Mouse (Mus musculus) liver, adult 10 weeks (tissue): ENCODE data around the gene Slc3a2. TPM values are rescaled to one million over a fixed set of nuclear protein-coding genes. Genes with fewer than 3 reads are reported as not detected.

Experiments used
- polyA plus RNA-seq: library from polyadenylated mRNA; stranded (reverse); fragments of 350-450 nt; fragmentation: Illumina TruSeq; extraction: RNeasy Lipid Tissue Mini Kit (QIAGEN cat#74804); gene quantifications from one replicate; pipeline ENCODE4 v1.2.3, GENCODE M21; 2014; ENCODE audit warnings: low read depth, low replicate concordance

Slc3a2 gene
- 49.2 TPM for polyA plus RNA-seq

GRCm38 (mm10) chr19:8722907-8723573, at the start of gene Slc3a2:
Gene Slc3a2, minus strand, starts transcription at chr19:8723369.

GRCm38 (mm10) chr19:8770567-8771270, 47.5 kb upstream of the Slc3a2 start, which contains the start of gene Tmem223:
Gene Tmem223, plus strand, starts transcription at chr19:8770996.

GRCm38 (mm10) chr19:8756635-8757387, 33.6 kb upstream of the Slc3a2 start, which contains the start of gene Nxf1:
Gene Nxf1, plus strand, starts transcription at chr19:8757073.

GRCm38 (mm10) chr19:8741243-8741869, 18.2 kb upstream of the Slc3a2 start, which contains the start of gene Stx5a:
Gene Stx5a, plus strand, starts transcription at chr19:8741413.

GRCm38 (mm10) chr19:8740603-8741002, 17.4 kb upstream of the Slc3a2 start, which contains the start of gene 1700092M07Rik:
Gene 1700092M07Rik, plus strand, starts transcription at chr19:8740718.

GRCm38 (mm10) chr19:8735389-8736159, 12.4 kb upstream of the Slc3a2 start, which contains the start of gene Wdr74:
Gene Wdr74, plus strand, starts transcription at chr19:8735827.

GRCm38 (mm10) chr19:8663360-8663839, 59.8 kb downstream of the Slc3a2 start, which contains the start of gene Chrm1:
Gene Chrm1, plus strand, starts transcription at chr19:8663789.

Other genes starting within 250 kb of the Slc3a2 start
- not detected for gene Slc22a8, start 132.1 kb downstream of the Slc3a2 start, polyA plus RNA-seq
- gene Slc22a6, start 105.3 kb downstream of the Slc3a2 start, polyA plus RNA-seq, result not detected
- gene Chrm1, start 59.6 kb downstream of the Slc3a2 start, polyA plus RNA-seq, result 0.08 TPM
- 8.7 TPM for gene Wdr74, start 12.5 kb upstream of the Slc3a2 start, polyA plus RNA-seq
- not detected for gene 1700092M07Rik, start 17.3 kb upstream of the Slc3a2 start, polyA plus RNA-seq
- gene Stx5a, start 18.0 kb upstream of the Slc3a2 start, polyA plus RNA-seq, result 45.2 TPM
- 39.4 TPM for gene Nxf1, start 33.7 kb upstream of the Slc3a2 start, polyA plus RNA-seq
- gene Tmem223, start 47.6 kb upstream of the Slc3a2 start, polyA plus RNA-seq, result 19.2 TPM
- gene Tmem179b, start 51.1 kb upstream of the Slc3a2 start, polyA plus RNA-seq, result 30.8 TPM
- gene Taf6l, start 63.0 kb upstream of the Slc3a2 start, polyA plus RNA-seq, result not detected
- 19.2 TPM for gene Polr2g, start 75.2 kb upstream of the Slc3a2 start, polyA plus RNA-seq
- not detected for gene Zbtb3, start 79.2 kb upstream of the Slc3a2 start, polyA plus RNA-seq
- gene Ttc9c, start 96.0 kb upstream of the Slc3a2 start, polyA plus RNA-seq, result 27.0 TPM
- gene Hnrnpul2, start 96.6 kb upstream of the Slc3a2 start, polyA plus RNA-seq, result 49.7 TPM
- not detected for gene AC129217.1, start 106.4 kb upstream of the Slc3a2 start, polyA plus RNA-seq
- 6.6 TPM for gene Bscl2, start 114.1 kb upstream of the Slc3a2 start, polyA plus RNA-seq
- gene Gng3, start 115.8 kb upstream of the Slc3a2 start, polyA plus RNA-seq, result not detected
- not detected for gene Lrrn4cl, start 127.4 kb upstream of the Slc3a2 start, polyA plus RNA-seq
- gene Ubxn1, start 148.1 kb upstream of the Slc3a2 start, polyA plus RNA-seq, result 32.8 TPM
- gene Uqcc3, start 157.6 kb upstream of the Slc3a2 start, polyA plus RNA-seq, result 2.7 TPM
- 49.1 TPM for gene Lbhd1, start 160.4 kb upstream of the Slc3a2 start, polyA plus RNA-seq
- gene Gm49403, start 160.6 kb upstream of the Slc3a2 start, polyA plus RNA-seq, result not detected
- 9.1 TPM for gene 1810009A15Rik, start 165.5 kb upstream of the Slc3a2 start, polyA plus RNA-seq
- not detected for gene Gm49416, start 165.6 kb upstream of the Slc3a2 start, polyA plus RNA-seq
- gene Ints5, start 169.6 kb upstream of the Slc3a2 start, polyA plus RNA-seq, result 0.77 TPM
- gene Ganab, start 174.7 kb upstream of the Slc3a2 start, polyA plus RNA-seq, result 79.5 TPM
- 6.2 TPM for gene B3gat3, start 197.0 kb upstream of the Slc3a2 start, polyA plus RNA-seq
- gene Rom1, start 206.0 kb upstream of the Slc3a2 start, polyA plus RNA-seq, result 0.50 TPM
- 5.5 TPM for gene Eml3, start 206.2 kb upstream of the Slc3a2 start, polyA plus RNA-seq
- gene Mta2, start 218.5 kb upstream of the Slc3a2 start, polyA plus RNA-seq, result 28.0 TPM
- 2.6 TPM for gene Tut1, start 230.5 kb upstream of the Slc3a2 start, polyA plus RNA-seq
- gene Eef1g, start 243.7 kb upstream of the Slc3a2 start, polyA plus RNA-seq, result 44.9 TPM